Mouse (Mus musculus): Measurements from ENCODE around the gene Tspan9.

Tspan9 gene

DNA sequence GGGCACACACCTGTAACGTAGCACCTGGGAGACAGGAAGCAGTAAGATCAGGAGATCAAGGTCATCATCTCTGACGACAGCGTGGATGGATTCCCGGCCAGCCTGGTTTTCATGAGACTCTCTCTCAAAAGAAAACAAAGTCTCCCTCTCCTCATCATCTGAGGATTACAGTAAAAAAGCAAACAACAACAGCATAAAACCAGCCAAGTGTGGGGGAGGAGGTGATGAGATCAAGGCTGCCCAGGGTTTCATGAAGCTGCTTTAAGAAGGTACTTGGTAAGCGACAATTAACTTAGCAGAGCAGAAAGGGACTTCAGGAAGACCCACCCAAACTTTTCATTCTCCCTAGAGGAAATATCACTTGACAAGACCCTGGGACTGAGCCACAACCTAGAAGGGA lies 39.5 kb downstream of the Tspan9 start:
- in situ Hi-C loops (cut with MboI), result no loop called here

DNA sequence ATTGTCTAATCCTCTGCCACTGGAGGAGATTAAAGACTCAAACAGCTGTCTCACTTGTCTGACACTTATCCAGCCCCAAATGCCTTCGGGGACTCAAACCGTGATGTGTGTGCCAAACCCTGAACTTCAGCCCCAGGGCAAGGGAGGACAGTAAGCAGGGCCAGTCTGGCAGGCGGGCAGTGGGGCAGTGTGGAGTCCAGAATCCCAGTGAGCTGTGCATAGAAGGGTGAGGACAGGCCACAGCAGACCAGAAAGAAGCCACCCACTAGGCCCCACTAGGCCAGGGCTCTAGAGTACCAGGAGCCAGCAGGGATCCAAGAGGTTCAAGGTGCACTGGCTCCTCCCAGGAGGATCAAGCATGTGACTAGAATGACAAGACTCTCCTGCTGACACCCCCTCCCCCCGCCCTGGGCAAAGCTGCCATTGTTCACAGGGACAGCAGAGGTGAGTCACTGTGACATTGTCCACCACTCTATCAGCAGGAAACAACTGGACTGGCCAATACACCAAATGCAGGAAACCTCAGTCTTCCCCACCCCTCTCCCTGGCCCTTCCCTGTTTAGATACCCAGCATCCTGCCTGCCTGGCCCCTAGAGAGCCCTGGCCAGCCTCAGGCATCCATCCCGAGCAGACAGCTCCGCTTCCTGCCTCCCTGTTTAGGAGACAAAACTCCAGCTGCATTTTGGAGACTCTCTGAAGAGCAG lies 40.9 kb downstream of the Tspan9 start:
- in situ Hi-C loops (cut with MboI), result no loop called here

GRCm38 (mm10) chr6:128099871-128100270 lies 43.5 kb downstream of the Tspan9 start:
- in situ Hi-C loops (cut with MboI), result no loop called here

DNA sequence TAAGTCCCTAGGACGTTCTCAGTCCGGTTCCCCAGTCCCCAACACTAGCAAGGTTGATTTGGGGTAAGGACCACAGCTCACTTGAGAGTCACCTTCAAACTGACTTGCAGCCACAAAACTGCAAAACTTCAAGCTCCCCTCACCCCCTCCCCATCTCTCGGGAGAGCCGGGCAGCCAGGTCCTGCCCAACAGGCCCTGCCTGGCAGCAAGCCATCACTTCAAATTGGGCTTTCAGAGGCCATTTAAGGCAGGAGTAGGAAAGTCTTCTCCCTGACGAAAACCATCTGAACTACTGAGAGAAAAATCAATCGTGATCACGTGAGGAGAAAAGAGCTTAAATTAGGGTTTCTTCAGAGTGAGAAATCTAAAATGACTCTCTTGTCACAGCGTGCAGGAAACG lies 44.2 kb downstream of the Tspan9 start:
- in situ Hi-C loops (cut with MboI), result no loop called here

GRCm38 (mm10) chr6:128096521-128096920 lies 46.9 kb downstream of the Tspan9 start:
- in situ Hi-C loops (cut with MboI), result no loop called here

GRCm38 (mm10) chr6:128095906-128096305 lies 47.5 kb downstream of the Tspan9 start:
- in situ Hi-C loops (cut with MboI), result no loop called here

GRCm38 (mm10) chr6:128095131-128095530 lies 48.3 kb downstream of the Tspan9 start:
- in situ Hi-C loops (cut with MboI), result no loop called here

GRCm38 (mm10) chr6:128093856-128094628 lies 49.4 kb downstream of the Tspan9 start:
- in situ Hi-C loops (cut with MboI), result no loop called here

GRCm38 (mm10) chr6:128092621-128093020 lies 50.8 kb downstream of the Tspan9 start:
- in situ Hi-C loops (cut with MboI), result no loop called here

DNA sequence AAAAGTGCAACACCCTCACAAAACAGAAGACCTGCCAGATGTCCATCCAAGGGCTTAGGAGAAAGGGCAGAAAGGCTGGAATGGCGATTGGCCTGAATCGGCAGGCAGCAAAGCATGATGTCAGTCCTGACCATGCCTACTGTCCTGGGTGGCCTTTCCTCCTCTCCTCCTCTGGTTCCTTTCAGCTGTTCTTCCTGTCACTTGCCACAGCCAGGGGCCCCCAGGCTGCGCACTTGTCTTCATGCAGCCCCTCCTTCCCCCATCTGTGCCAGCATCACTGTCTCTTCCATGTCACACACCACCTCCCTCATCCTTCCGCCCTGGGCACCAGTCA lies 51.6 kb downstream of the Tspan9 start:
- in situ Hi-C loops (cut with MboI), result no loop called here

DNA sequence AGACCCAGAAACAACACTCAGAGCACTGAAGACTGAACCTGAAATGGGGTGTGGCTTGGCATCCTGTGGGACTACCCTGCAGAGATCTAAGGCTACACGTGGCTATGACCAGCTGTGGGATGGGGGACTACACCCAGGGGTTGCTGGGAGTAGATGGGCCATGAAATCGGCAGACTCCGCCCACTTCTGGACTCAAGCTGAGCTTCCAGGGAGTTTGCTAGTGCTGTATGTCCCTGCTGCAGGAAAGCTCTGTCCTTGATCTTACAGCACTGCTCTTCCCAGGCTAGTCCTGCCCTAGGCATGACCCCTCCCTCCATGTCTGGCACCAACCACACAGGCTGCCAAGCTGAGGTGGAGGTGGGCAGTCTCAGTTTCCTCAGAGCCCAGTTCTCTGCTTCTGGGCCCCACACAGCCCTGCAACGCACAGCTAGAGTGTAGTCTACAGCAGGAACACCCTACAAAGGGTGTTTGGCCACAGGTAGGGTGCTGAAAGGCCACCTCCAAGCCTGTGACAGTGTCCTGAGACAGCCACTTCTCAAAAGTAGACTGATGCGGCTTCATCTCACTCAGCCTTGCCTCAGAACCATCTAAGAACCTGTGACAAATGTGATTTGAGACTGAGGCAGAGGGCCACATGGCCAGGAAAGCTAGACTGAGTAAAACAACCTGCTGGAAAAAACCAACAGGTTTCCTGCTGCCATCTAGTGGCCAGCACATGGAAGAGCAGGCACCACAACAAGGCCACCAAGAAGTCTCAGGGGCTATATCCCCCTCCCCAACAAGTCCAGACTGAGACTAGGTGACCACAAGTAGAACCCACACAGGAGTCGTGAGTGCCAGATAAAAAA lies 52.2 kb downstream of the Tspan9 start:
- in situ Hi-C loops (cut with MboI), result no loop called here

GRCm38 (mm10) chr6:128089770-128090702 lies 53.4 kb downstream of the Tspan9 start:
- in situ Hi-C loops (cut with MboI), result no loop called here

GRCm38 (mm10) chr6:128088746-128089523 lies 54.5 kb downstream of the Tspan9 start:
- in situ Hi-C loops (cut with MboI), result no loop called here

GRCm38 (mm10) chr6:128085488-128086066 lies 57.8 kb downstream of the Tspan9 start:
- in situ Hi-C loops (cut with MboI), result no loop called here

GRCm38 (mm10) chr6:128083305-128083704 lies 60.1 kb downstream of the Tspan9 start:
- in situ Hi-C loops (cut with MboI), result no loop called here

DNA sequence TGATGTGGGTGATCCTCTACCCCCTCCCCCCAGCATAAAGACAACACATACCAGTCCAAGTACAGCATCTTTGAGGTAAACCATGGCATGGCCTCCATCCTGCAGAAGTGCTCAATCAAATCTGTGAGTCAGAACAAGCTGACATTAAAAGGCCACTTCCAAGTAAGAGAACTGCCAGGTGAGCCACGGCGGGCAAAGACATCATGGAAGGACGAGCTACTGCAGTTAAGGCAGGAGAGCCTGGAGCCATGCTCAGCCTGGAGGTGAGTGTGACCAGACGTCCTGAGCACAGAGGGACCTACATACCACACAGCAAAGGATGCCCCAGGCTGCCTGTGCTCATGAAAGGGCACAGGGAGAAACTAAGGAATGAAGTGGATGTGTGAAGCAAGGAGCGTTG lies 61.6 kb downstream of the Tspan9 start:
- in situ Hi-C loops (cut with MboI), result no loop called here

GRCm38 (mm10) chr6:128081293-128081692 lies 62.1 kb downstream of the Tspan9 start:
- in situ Hi-C loops (cut with MboI), result no loop called here

DNA sequence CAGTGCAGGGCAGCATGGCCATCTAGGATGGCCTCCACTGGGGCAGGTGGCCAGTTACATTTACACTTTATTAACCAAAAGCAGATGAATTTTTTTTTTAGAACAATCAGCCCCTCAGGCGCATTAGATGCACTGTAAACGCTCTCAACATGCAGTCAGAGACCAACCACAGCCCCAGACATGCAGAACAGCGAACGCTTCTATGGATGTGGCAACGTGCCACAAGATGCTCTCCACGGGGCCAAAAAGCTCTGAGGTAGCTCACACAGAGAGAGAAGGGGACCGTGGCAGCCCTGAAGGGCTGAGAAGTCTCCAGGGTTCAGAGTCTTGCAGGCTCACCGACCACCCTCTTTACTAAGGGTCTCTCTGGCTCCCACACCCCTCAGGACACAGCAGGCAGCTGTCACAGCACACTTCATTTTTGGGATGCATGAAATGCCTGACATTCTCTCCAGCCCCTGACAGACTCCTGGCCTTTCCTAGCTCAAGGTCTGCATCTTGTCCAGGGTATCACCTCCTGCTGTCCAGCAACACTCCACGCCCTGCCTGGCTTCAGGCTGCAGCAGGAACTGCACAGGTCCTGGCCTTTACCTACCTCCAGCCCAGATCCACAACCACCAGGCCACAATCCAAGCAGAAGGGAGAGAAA lies 63.7 kb downstream of the Tspan9 start:
- in situ Hi-C loops (cut with MboI), result no loop called here

GRCm38 (mm10) chr6:128078508-128078907 lies 64.9 kb downstream of the Tspan9 start:
- in situ Hi-C loops (cut with MboI), result no loop called here
